Mouse (Mus musculus) ES-E14 (cell line): Measurements from ENCODE around the gene Zan. TPM values are rescaled to one million over a fixed set of nuclear protein-coding genes. Genes with fewer than 3 reads are reported as not detected.

Source experiments
- DNase-seq: peaks from one replicate; pipeline ENCODE4 v3.0.0-alpha.2; 2013; ENCODE audit warnings: low read depth, low spot score
- H3K27ac ChIP-seq: 2 replicates; pipeline ENCODE4 v1.5.1; 2012; ENCODE audit warnings: low read depth, mild to moderate bottlenecking, low read length, moderate library complexity, mixed read lengths; ENCODE audit not compliant: poor library complexity, insufficient read depth, severe bottlenecking
- H3K36me3 ChIP-seq: 2 replicates; pipeline ENCODE4 v1.6.1; 2012; ENCODE audit warnings: mild to moderate bottlenecking, low read length, moderate library complexity, mixed read lengths; ENCODE audit not compliant: control insufficient read depth, poor library complexity, insufficient read depth, severe bottlenecking
- H3K4me1 ChIP-seq, 2 experiments: fragments of 150-350 bp in 1 of 2; sonication (generic) in 1 of 2; 2 replicates each; pipeline ENCODE4 v1.6.1; 2012; ENCODE audit warnings: low read length in 2 of 2, mild to moderate bottlenecking in 1 of 2, mixed read lengths in 1 of 2; ENCODE audit not compliant: control insufficient read depth in 2 of 2, insufficient read depth in 2 of 2, poor library complexity in 1 of 2
- H3K4me3 ChIP-seq, 2 experiments: fragments of 150-350 bp in 1 of 2; sonication (generic) in 1 of 2; 2 replicates each; pipeline ENCODE4 v1.5.1; 2012; ENCODE audit warnings: low read length in 2 of 2, low read depth in 1 of 2, mild to moderate bottlenecking in 1 of 2, mixed read lengths in 1 of 2; ENCODE audit not compliant: insufficient read depth in 1 of 2, poor library complexity in 1 of 2, severe bottlenecking in 1 of 2
- H3K9ac ChIP-seq: 2 replicates; pipeline ENCODE4 v1.6.1; 2012; ENCODE audit warnings: low read depth, mild to moderate bottlenecking, low read length, mixed read lengths; ENCODE audit not compliant: poor library complexity, insufficient read depth, severe bottlenecking
- H3K9me3 ChIP-seq: fragments of 150-350 bp; sonication (generic); 2 replicates; pipeline ENCODE4 v1.6.1; 2012; ENCODE audit warnings: low read depth, mild to moderate bottlenecking, low read length; ENCODE audit not compliant: control insufficient read depth, insufficient read depth
- CHD2 ChIP-seq: IDR thresholded peaks from 2 replicates; pipeline ENCODE4 v1.6.1; 2014; ENCODE audit warnings: mild to moderate bottlenecking, low read depth, low read length, inconsistent platforms
- HCFC1 ChIP-seq: IDR thresholded peaks from 2 replicates; pipeline ENCODE4 v1.6.1; 2012; ENCODE audit warnings: low read length, inconsistent platforms, borderline replicate concordance; ENCODE audit not compliant: insufficient read depth
- MAFK ChIP-seq: IDR thresholded peaks from 2 replicates; pipeline ENCODE4 v1.6.1; 2014; ENCODE audit warnings: mild to moderate bottlenecking, low read depth, low read length, inconsistent platforms; ENCODE audit not compliant: insufficient read depth
- ZC3H11A ChIP-seq: IDR thresholded peaks from 2 replicates; pipeline ENCODE4 v1.6.1; 2012; ENCODE audit warnings: low read depth, mild to moderate bottlenecking, inconsistent platforms, low read length, borderline replicate concordance
- ZNF384 ChIP-seq: IDR thresholded peaks from 2 replicates; pipeline ENCODE4 v1.6.1; 2012; ENCODE audit warnings: low read depth, low read length, inconsistent platforms
- in situ Hi-C, 2 experiments: fragments of 600-800 bp; cut with MboI; formaldehyde crosslinking; loops; one replicate each; pipeline ENCODE4 v1.15.1; 2025; ENCODE audit warnings: low sequenced_read_pairs in 2 of 2, inconsistent platforms in 1 of 2; ENCODE audit not compliant: unreplicated experiment in 2 of 2
- total RNA-seq: library from RNA; depleted of rRNA; stranded (reverse); fragments of 300-350 nt; gene quantifications from 2 replicates; pipeline ENCODE4 v1.2.3, GENCODE M21; 2012

Zan gene
- total RNA-seq, 1 experiment, result 2.6 TPM

- Histone ChIP-seq H3K4me1 (peaks cover 3 to 24% of the 10 kb centered on the region in 2 experiments; a peak in 3 of 4 replicates), H3K9me3 (no peaks in the 10 kb centered on the region), H3K4me3 (peak within 1 kb of the TSS; percentile 86), H3K36me3 (peaks cover 10% of the 10 kb centered on the region; the same call in 1 of the 2 replicates), H3K27ac (peak within 1 kb of the TSS; percentile 68), H3K9ac (peak within 1 kb of the TSS; percentile 88)
- in situ Hi-C loops, result no loop called here
- TF ChIP-seq ZNF384 (no peak), MAFK (no peak), HCFC1 (peak; percentile 16; the same call in 1 of the 2 replicates), CHD2 (no peak)
- DNase-seq, result peak; percentile 96
Observed at GRCm38 (mm10) chr5:137349384-137350204, 127.3 kb downstream of the Zan start, which contains the start of gene Ephb4. TSS of gene Ephb4 (plus strand) at chr5:137350109.

DNA sequence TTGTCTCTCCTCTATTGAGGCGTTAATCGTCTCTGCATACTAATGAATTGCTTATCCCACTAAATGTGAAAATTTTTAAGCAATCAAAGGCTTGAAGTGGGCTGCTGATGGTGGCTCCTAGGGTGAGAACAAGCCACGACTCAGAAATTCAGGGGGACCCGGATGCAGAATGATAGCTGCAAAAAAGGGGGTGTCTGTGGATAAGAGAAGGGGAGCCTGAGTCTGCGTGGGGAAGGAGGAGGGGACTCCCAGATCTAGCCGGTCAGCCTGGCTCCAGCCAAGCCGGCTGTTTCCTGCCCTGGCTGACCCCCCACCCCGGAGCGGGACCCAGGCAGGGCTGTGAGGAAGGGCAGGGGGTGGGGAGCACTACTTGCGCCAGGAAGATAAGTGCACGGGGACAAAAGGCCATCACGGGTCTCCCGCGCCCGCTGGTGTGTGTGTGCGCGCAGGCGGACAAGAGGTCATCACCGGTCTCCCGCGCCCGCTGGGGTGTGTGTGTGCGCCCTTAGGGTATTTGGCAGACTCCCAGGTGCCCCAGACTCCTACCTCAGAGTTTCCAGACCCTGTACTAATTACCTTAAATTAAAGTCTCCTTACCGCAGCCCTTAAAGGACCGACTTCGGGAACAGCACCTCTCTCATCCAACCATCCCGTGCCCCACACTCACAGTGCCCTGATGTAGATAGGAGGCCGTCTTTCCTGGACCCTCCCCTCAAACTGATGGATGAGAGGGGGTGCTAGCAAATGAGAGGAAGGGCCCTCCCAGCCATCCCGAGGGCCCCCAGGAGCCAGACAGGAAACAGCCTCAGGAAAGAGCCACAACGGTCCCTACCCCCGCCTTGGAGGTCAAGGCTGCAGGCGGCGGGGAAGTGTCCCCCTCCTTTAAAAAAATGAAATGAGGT, 128.1 kb downstream of the Zan start:
- peaks cover 2% of the 10 kb centered on the region; the same call in 1 of the 2 replicates for H3K36me3 ChIP-seq
- H3K4me3 ChIP-seq, result peak overlapping the region; percentile 75 to 86
- H3K27ac ChIP-seq, result peak overlapping the region; percentile 68
- no peaks in the 10 kb centered on the region for H3K9me3 ChIP-seq
- in situ Hi-C loops, result no loop called here
- H3K4me1 ChIP-seq, result peaks cover 3 to 17% of the 10 kb centered on the region in 2 experiments; a peak in 3 of 4 replicates
- H3K9ac ChIP-seq, result peak overlapping the region; percentile 70
- DNase-seq, result no peak
- TF ChIP-seq MAFK, result no peak
- TF ChIP-seq CHD2, result no peak
- no peak for TF ChIP-seq ZC3H11A
- no peak for TF ChIP-seq HCFC1
- TF ChIP-seq ZNF384, result no peak

DNA sequence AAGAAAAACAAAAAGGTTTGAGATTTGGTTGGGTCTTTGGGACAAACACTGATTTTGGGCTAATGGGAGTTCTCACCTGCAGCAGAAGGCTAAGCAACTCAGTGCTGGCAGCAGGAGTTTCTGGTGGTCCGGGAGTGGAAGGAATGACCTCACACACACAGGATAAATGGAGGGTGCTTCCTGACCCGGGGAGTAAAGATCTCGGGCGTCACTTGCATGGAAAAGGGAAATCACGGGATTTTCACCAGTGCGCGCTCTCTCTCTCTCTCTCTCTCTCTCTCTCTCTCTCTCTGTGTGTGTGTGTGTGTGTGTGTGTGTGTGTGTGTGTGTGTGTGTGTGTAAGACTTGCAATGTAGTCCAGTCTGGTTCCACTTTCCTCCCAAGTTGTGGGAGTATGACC, 129.0 kb downstream of the Zan start:
- in situ Hi-C loops, result no loop called here
- Histone ChIP-seq H3K36me3 (no peaks in the 10 kb centered on the region), H3K9ac (no peak overlapping the region), H3K4me3 (no peak overlapping the region), H3K4me1 (peaks cover 3 to 14% of the 10 kb centered on the region in 2 experiments; a peak in 3 of 4 replicates), H3K27ac (no peak overlapping the region), H3K9me3 (no peaks in the 10 kb centered on the region)
- TF ChIP-seq ZC3H11A (no peak), MAFK (no peak), CHD2 (no peak), ZNF384 (no peak), HCFC1 (no peak)
- DNase-seq, result no peak

DNA sequence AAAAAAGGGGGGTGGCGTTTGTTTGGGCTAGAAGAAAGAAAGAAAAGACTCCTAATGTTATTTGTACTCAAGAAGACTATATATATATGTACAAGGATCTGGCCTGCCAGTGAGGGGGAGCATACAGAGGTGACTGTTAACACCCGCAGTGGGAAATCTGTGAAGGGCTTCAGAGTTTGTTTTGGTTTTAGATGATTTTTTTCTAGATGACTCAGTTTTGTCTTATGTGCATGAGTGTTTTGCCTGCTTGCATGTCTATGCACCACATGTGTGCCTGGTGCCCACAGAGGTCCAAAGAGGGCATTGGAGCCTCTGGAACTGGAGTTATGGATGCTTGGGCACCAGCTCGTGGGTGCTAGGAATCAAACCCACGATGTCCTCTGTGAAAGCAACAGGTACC, 129.9 kb downstream of the Zan start:
- Histone ChIP-seq H3K9me3 (no peaks in the 10 kb centered on the region), H3K27ac (no peak overlapping the region), H3K9ac (no peak overlapping the region), H3K36me3 (no peaks in the 10 kb centered on the region), H3K4me3 (no peak overlapping the region), H3K4me1 (peaks cover 3 to 7% of the 10 kb centered on the region in 2 experiments; a peak in 3 of 4 replicates)
- no peak for TF ChIP-seq CHD2
- no peak for TF ChIP-seq ZC3H11A
- no peak for TF ChIP-seq MAFK
- TF ChIP-seq HCFC1, result no peak
- no peak for TF ChIP-seq ZNF384
- in situ Hi-C loops, result no loop called here
- no peak for DNase-seq
